Mouse (Mus musculus) CH12.LX (cell line): ENCODE results near the gene Kdm4b. TPM values are rescaled to one million over a fixed set of nuclear protein-coding genes. Genes with fewer than 3 reads are reported as not detected.

ENCODE experiments used
- DNase-seq: peaks from one replicate; pipeline ENCODE4 v3.0.0-alpha.2; 2013; ENCODE audit errors: extremely low read depth
- H3K27ac ChIP-seq: 2 replicates; pipeline ENCODE4 v1.5.1; 2012; ENCODE audit warnings: low read depth, mild to moderate bottlenecking, control low read depth, moderate library complexity; ENCODE audit not compliant: insufficient read depth
- H3K27me3 ChIP-seq: replicated peaks from 2 replicates; pipeline ENCODE3; 2012; ENCODE audit warnings: inconsistent platforms
- H3K36me3 ChIP-seq, 2 experiments: replicated peaks in 1 of 2; 2 replicates each; pipeline versions ENCODE3 to v1.6.1; 2012; ENCODE audit warnings: inconsistent platforms in 1 of 2, low read length in 1 of 2, mild to moderate bottlenecking in 1 of 2, mixed read lengths in 1 of 2, moderate library complexity in 1 of 2; ENCODE audit not compliant: control insufficient read depth in 1 of 2, insufficient read depth in 1 of 2
- H3K4me1 ChIP-seq, 2 experiments: 2 replicates each; pipeline ENCODE4 v1.6.1; 2012; ENCODE audit warnings: inconsistent platforms in 1 of 2, moderate library complexity in 1 of 2; ENCODE audit not compliant: insufficient read depth in 2 of 2, control insufficient read depth in 1 of 2
- H3K4me2 ChIP-seq: 2 replicates; pipeline ENCODE4 v1.6.1; 2012; ENCODE audit warnings: low read depth, mild to moderate bottlenecking, control low read depth; ENCODE audit not compliant: poor library complexity, insufficient read depth, severe bottlenecking
- H3K4me3 ChIP-seq, 3 experiments: fragments of 150-350 bp in 1 of 3; sonication (generic) in 1 of 3; replicated peaks in 1 of 3; 2 replicates each; pipeline versions ENCODE3 to v1.5.1; 2011 to 2012; ENCODE audit warnings: low read depth in 2 of 3, low read length in 2 of 3, mild to moderate bottlenecking in 2 of 3, moderate library complexity in 2 of 3, control low read depth in 1 of 3, improper control_type of control experiment in 1 of 3, inconsistent platforms in 1 of 3, mixed read lengths in 1 of 3; ENCODE audit not compliant: poor library complexity in 1 of 3
- H3K79me2 ChIP-seq: replicated peaks from 2 replicates; pipeline ENCODE4 v1.6.1; 2012; ENCODE audit warnings: mild to moderate bottlenecking, moderate library complexity; ENCODE audit not compliant: control insufficient read depth, poor library complexity, insufficient read depth, severe bottlenecking; ENCODE audit errors: extremely low read depth
- H3K9ac ChIP-seq: 2 replicates; pipeline ENCODE4 v1.6.1; 2012; ENCODE audit warnings: low read depth, mild to moderate bottlenecking, control low read depth, moderate library complexity; ENCODE audit not compliant: insufficient read depth
- H3K9me3 ChIP-seq: replicated peaks from 2 replicates; pipeline ENCODE3; 2012; ENCODE audit warnings: low read length, inconsistent platforms, mixed read lengths
- BHLHE40 ChIP-seq: IDR thresholded peaks from 2 replicates; pipeline ENCODE4 v1.6.1; 2011; ENCODE audit warnings: mild to moderate bottlenecking, low read depth, low read length, improper control_type of control experiment
- CHD1 ChIP-seq: IDR thresholded peaks from 2 replicates; pipeline ENCODE4 v1.6.1; 2012; ENCODE audit warnings: low read depth, low read length, improper control_type of control experiment, inconsistent platforms
- CHD2 ChIP-seq: IDR thresholded peaks from 2 replicates; pipeline ENCODE4 v1.6.1; 2011; ENCODE audit warnings: low read length, improper control_type of control experiment
- CTCF ChIP-seq, 2 experiments: IDR thresholded peaks in 1 of 2; conservative IDR thresholded peaks in 1 of 2; 2 replicates each; pipeline ENCODE4 v1.5.1; 2011 to 2012; ENCODE audit warnings: low read depth in 2 of 2, low read length in 2 of 2, improper control_type of control experiment in 1 of 2, inconsistent platforms in 1 of 2, mild to moderate bottlenecking in 1 of 2, moderate library complexity in 1 of 2
- E2F4 ChIP-seq: IDR thresholded peaks from 2 replicates; pipeline ENCODE4 v1.6.1; 2011; ENCODE audit warnings: low read depth, low read length, improper control_type of control experiment; ENCODE audit not compliant: insufficient replicate concordance
- ELF1 ChIP-seq: IDR thresholded peaks from 2 replicates; pipeline ENCODE4 v1.6.1; 2014; ENCODE audit warnings: low read depth, mild to moderate bottlenecking, inconsistent platforms, low read length, improper control_type of control experiment
- EP300 ChIP-seq: IDR thresholded peaks from 2 replicates; pipeline ENCODE4 v1.6.1; 2011; ENCODE audit warnings: low read length, improper control_type of control experiment
- ETS1 ChIP-seq: conservative IDR thresholded peaks from 2 replicates; pipeline ENCODE4 v1.6.1; 2012; ENCODE audit warnings: low read depth, mild to moderate bottlenecking, inconsistent platforms, low read length, improper control_type of control experiment, moderate library complexity
- GABPA ChIP-seq: IDR thresholded peaks from 2 replicates; pipeline ENCODE4 v1.6.1; 2012; ENCODE audit warnings: low read depth, low read length, improper control_type of control experiment, inconsistent platforms; ENCODE audit not compliant: insufficient replicate concordance
- HCFC1 ChIP-seq: IDR thresholded peaks from 2 replicates; pipeline ENCODE4 v1.6.1; 2012; ENCODE audit warnings: low read depth, mild to moderate bottlenecking, inconsistent platforms, low read length, improper control_type of control experiment
- IRF4 ChIP-seq: IDR thresholded peaks from 2 replicates; pipeline ENCODE4 v1.6.1; 2014; ENCODE audit warnings: low read depth, mild to moderate bottlenecking, inconsistent platforms, low read length, improper control_type of control experiment
- JUN ChIP-seq: IDR thresholded peaks from 2 replicates; pipeline ENCODE4 v1.6.1; 2011; ENCODE audit warnings: low read depth, mild to moderate bottlenecking, low read length, improper control_type of control experiment, moderate library complexity; ENCODE audit not compliant: insufficient read depth
- JUND ChIP-seq: conservative IDR thresholded peaks from 2 replicates; pipeline ENCODE4 v1.6.1; 2011; ENCODE audit warnings: low read depth, low read length, improper control_type of control experiment
- KAT2A ChIP-seq: IDR thresholded peaks from 2 replicates; pipeline ENCODE4 v1.6.1; 2012; ENCODE audit warnings: low read length, improper control_type of control experiment, inconsistent platforms; ENCODE audit not compliant: insufficient replicate concordance
- MAFK ChIP-seq: IDR thresholded peaks from 2 replicates; pipeline ENCODE4 v1.6.1; 2011; ENCODE audit warnings: low read length, improper control_type of control experiment; ENCODE audit not compliant: insufficient replicate concordance
- MAX ChIP-seq: IDR thresholded peaks from 2 replicates; pipeline ENCODE4 v1.6.1; 2011; ENCODE audit warnings: low read length, improper control_type of control experiment
- MAZ ChIP-seq: IDR thresholded peaks from 2 replicates; pipeline ENCODE4 v1.6.1; 2012; ENCODE audit warnings: low read depth, mild to moderate bottlenecking, inconsistent platforms, low read length, improper control_type of control experiment, moderate library complexity
- MEF2A ChIP-seq: IDR thresholded peaks from 2 replicates; pipeline ENCODE4 v1.6.1; 2014; ENCODE audit warnings: low read depth, mild to moderate bottlenecking, inconsistent platforms, low read length, improper control_type of control experiment, borderline replicate concordance
- MXI1 ChIP-seq: IDR thresholded peaks from 2 replicates; pipeline ENCODE4 v1.6.1; 2011; ENCODE audit warnings: mild to moderate bottlenecking, low read depth, low read length, improper control_type of control experiment
- MYC ChIP-seq: IDR thresholded peaks from 2 replicates; pipeline ENCODE4 v1.6.1; 2011; ENCODE audit warnings: low read depth, mild to moderate bottlenecking, improper control_type of control experiment, low read length
- NELFE ChIP-seq: IDR thresholded peaks from 2 replicates; pipeline ENCODE4 v1.6.1; 2011; ENCODE audit warnings: low read depth, low read length, improper control_type of control experiment
- NRF1 ChIP-seq: IDR thresholded peaks from 2 replicates; pipeline ENCODE4 v1.6.1; 2014; ENCODE audit warnings: low read depth, mild to moderate bottlenecking, inconsistent platforms, low read length, improper control_type of control experiment, moderate library complexity
- PAX5 ChIP-seq: IDR thresholded peaks from 2 replicates; pipeline ENCODE4 v1.6.1; 2012; ENCODE audit warnings: low read length, inconsistent platforms, mixed read lengths
- POLR2A ChIP-seq: IDR thresholded peaks from 2 replicates; pipeline ENCODE4 v1.6.1; 2011; ENCODE audit warnings: low read depth, mild to moderate bottlenecking, improper control_type of control experiment, low read length
- POLR2AphosphoS2 ChIP-seq: IDR thresholded peaks from 2 replicates; pipeline ENCODE4 v1.6.1; 2011; ENCODE audit warnings: low read depth, low read length, improper control_type of control experiment
- RAD21 ChIP-seq: IDR thresholded peaks from 2 replicates; pipeline ENCODE4 v1.6.1; 2011; ENCODE audit warnings: low read depth, mild to moderate bottlenecking, low read length, improper control_type of control experiment, moderate library complexity
- RCOR1 ChIP-seq: conservative IDR thresholded peaks from 2 replicates; pipeline ENCODE4 v1.6.1; 2012; ENCODE audit warnings: low read depth, mild to moderate bottlenecking, inconsistent platforms, low read length, improper control_type of control experiment
- SIN3A ChIP-seq: IDR thresholded peaks from 2 replicates; pipeline ENCODE4 v1.6.1; 2012; ENCODE audit warnings: low read length, improper control_type of control experiment, inconsistent platforms
- SMC3 ChIP-seq: IDR thresholded peaks from 2 replicates; pipeline ENCODE4 v1.6.1; 2011; ENCODE audit warnings: low read depth, low read length, improper control_type of control experiment
- TBP ChIP-seq: conservative IDR thresholded peaks from 2 replicates; pipeline ENCODE4 v1.6.1; 2011; ENCODE audit warnings: low read depth, low read length, improper control_type of control experiment
- TCF12 ChIP-seq: IDR thresholded peaks from 2 replicates; pipeline ENCODE4 v1.6.1; 2014; ENCODE audit warnings: low read depth, mild to moderate bottlenecking, inconsistent platforms, low read length, improper control_type of control experiment
- UBTF ChIP-seq: IDR thresholded peaks from 2 replicates; pipeline ENCODE4 v1.6.1; 2012; ENCODE audit warnings: low read depth, mild to moderate bottlenecking, inconsistent platforms, low read length, improper control_type of control experiment, moderate library complexity
- USF1 ChIP-seq: IDR thresholded peaks from 2 replicates; pipeline ENCODE4 v1.6.1; 2014; ENCODE audit warnings: low read depth, mild to moderate bottlenecking, inconsistent platforms, low read length, improper control_type of control experiment
- USF2 ChIP-seq: conservative IDR thresholded peaks from 2 replicates; pipeline ENCODE4 v1.6.1; 2011; ENCODE audit warnings: low read depth, low read length, improper control_type of control experiment
- ZC3H11A ChIP-seq: IDR thresholded peaks from 2 replicates; pipeline ENCODE4 v1.6.1; 2012; ENCODE audit warnings: low read depth, mild to moderate bottlenecking, inconsistent platforms, low read length, improper control_type of control experiment
- ZKSCAN1 ChIP-seq: IDR thresholded peaks from 2 replicates; pipeline ENCODE4 v1.6.1; 2012; ENCODE audit warnings: low read depth, inconsistent platforms, low read length, improper control_type of control experiment, borderline replicate concordance
- ZMIZ1 ChIP-seq: IDR thresholded peaks from 2 replicates; pipeline ENCODE4 v1.6.1; 2012; ENCODE audit warnings: low read depth, mild to moderate bottlenecking, inconsistent platforms, low read length, improper control_type of control experiment
- ZNF384 ChIP-seq: IDR thresholded peaks from 2 replicates; pipeline ENCODE4 v1.6.1; 2012; ENCODE audit warnings: low read depth, low read length, improper control_type of control experiment, inconsistent platforms
- dilution Hi-C: fragments of 300-500 bp; cut with MboI; formaldehyde crosslinking; loops from 2 replicates; pipeline ENCODE4 v1.14.3; 2020; ENCODE audit warnings: low sequenced_read_pairs; ENCODE audit not compliant: extremely low pct_unique_long_range_greater_than_20kb, extremely low pct_ligation_motif_present
- in situ Hi-C: fragments of 300-500 bp; cut with MboI; formaldehyde crosslinking; loops from 3 replicates; pipeline ENCODE4 v1.14.3; 2019; ENCODE audit warnings: low sequenced_read_pairs, low pct_ligation_motif_present, low pct_unique_long_range_greater_than_20kb, mixed read lengths
- polyA plus RNA-seq: library from polyadenylated mRNA; unstranded; fragments of >175 nt; gene quantifications from 2 replicates; pipeline ENCODE4 v1.2.1, GENCODE M21; 2012; ENCODE audit warnings: low read depth; ENCODE audit not compliant: insufficient read length
- total RNA-seq, 2 experiments: library from RNA; depleted of rRNA; stranded (reverse); fragments of 300-350 nt in 1 of 2; fragments of >200 nt in 1 of 2; gene quantifications; 2 replicates each; pipeline ENCODE4 v1.2.3; 2012 to 2014

The Kdm4b gene
- total RNA-seq (2012; rRNA removed) (12.5 and 19.5 TPM in 2 replicates), total RNA-seq (2014; rRNA removed) (9.8 and 12.3 TPM in 2 replicates), polyA plus RNA-seq (10.5 and 14.2 TPM in 2 replicates)

GRCm38 (mm10) chr17:56325450-56326152 is at the start of gene Kdm4b:
TSS of gene Kdm4b (plus strand) at chr17:56326062.
- peak within 1 kb of the TSS; percentile 68 to 75 (median 73) for H3K4me3 ChIP-seq
- peaks cover 11 to 44% of the 10 kb centered on the region in 2 experiments for H3K4me1 ChIP-seq
- H3K79me2 ChIP-seq = peaks cover 5% of the 10 kb centered on the region
- dilution Hi-C loops = no loop called here
- peak within 1 kb of the TSS; percentile 36 for H3K27ac ChIP-seq
- no peak for TF ChIP-seq ZC3H11A
- no peak for TF ChIP-seq UBTF
- peak; percentile 38; the same call in 1 of the 2 replicates for TF ChIP-seq MAX
- TF ChIP-seq POLR2A = peak; percentile 74
- TF ChIP-seq EP300 = no peak
- no peak for TF ChIP-seq CHD1
- no peak for TF ChIP-seq ETS1
- TF ChIP-seq USF2 = peak; percentile 72
- TF ChIP-seq KAT2A = no peak
- 0 out of 2 replicates have a peak, but pooled peaks have one; percentile 34 for TF ChIP-seq ELF1
- peak; percentile 83 for TF ChIP-seq USF1
- peak; percentile 49; the same call in 1 of the 2 replicates for TF ChIP-seq ZMIZ1
- TF ChIP-seq JUN = no peak
- TF ChIP-seq TCF12 = no peak
- peak; percentile 48; the same call in 1 of the 2 replicates for TF ChIP-seq SIN3A
- TF ChIP-seq RAD21 = no peak
- TF ChIP-seq PAX5 = no peak
- no peak for TF ChIP-seq MAFK
- TF ChIP-seq GABPA = no peak
- TF ChIP-seq MYC = no peak
- no peak for TF ChIP-seq TBP
- peak; percentile 87 for TF ChIP-seq CHD2
- peak; percentile 17; the same call in 1 of the 2 replicates for TF ChIP-seq RCOR1
- no peak for TF ChIP-seq ZKSCAN1
- peak; percentile 60; the same call in 1 of the 2 replicates for TF ChIP-seq NELFE
- peak; percentile 100 for TF ChIP-seq BHLHE40
- TF ChIP-seq MAZ = peak; percentile 60; the same call in 1 of the 2 replicates
- TF ChIP-seq NRF1 = peak; percentile 37
- no peak for TF ChIP-seq CTCF (conservative IDR thresholded peaks at IDR 0.05 in 1 of 2, IDR thresholded peaks at IDR 0.05 in 1 of 2; ENCODE audit: low read depth in 2 of 2, low read length in 2 of 2)
- TF ChIP-seq JUND = no peak
- no peak for TF ChIP-seq ZNF384
- no peak; the same call in 1 of the 2 replicates for TF ChIP-seq MEF2A
- TF ChIP-seq POLR2AphosphoS2 = no peak; the same call in 1 of the 2 replicates
- peak; percentile 52 for TF ChIP-seq HCFC1
- no peak for TF ChIP-seq SMC3
- no peak for TF ChIP-seq IRF4
- no peak; the same call in 1 of the 2 replicates for TF ChIP-seq MXI1
- TF ChIP-seq E2F4 = no peak
- TF ChIP-seq, all 38 proteins: peak for 14
- Histone ChIP-seq H3K36me3 (peaks cover 18 to 37% of the 10 kb centered on the region in 2 experiments), H3K27me3 (no peaks in the 10 kb centered on the region), H3K4me2 (peak within 1 kb of the TSS; percentile 98), H3K9me3 (no peaks in the 10 kb centered on the region), H3K9ac (peak within 1 kb of the TSS; percentile 64)
- DNase-seq = peak; percentile 98
- in situ Hi-C loops = no loop called here
